Mouse (Mus musculus) CH12.LX (cell line): Measurements from ENCODE around the gene Ehd1. TPM values are rescaled to one million over a fixed set of nuclear protein-coding genes. Genes with fewer than 3 reads are reported as not detected.

Experiments used
- DNase-seq: peaks from one replicate; pipeline ENCODE4 v3.0.0-alpha.2; 2013; ENCODE audit errors: extremely low read depth
- H3K27ac ChIP-seq: 2 replicates; pipeline ENCODE4 v1.5.1; 2012; ENCODE audit warnings: low read depth, mild to moderate bottlenecking, control low read depth, moderate library complexity; ENCODE audit not compliant: insufficient read depth
- H3K27me3 ChIP-seq: replicated peaks from 2 replicates; pipeline ENCODE3; 2012; ENCODE audit warnings: inconsistent platforms
- H3K36me3 ChIP-seq, 2 experiments: replicated peaks in 1 of 2; 2 replicates each; pipeline versions ENCODE3 to v1.6.1; 2012; ENCODE audit warnings: inconsistent platforms in 1 of 2, low read length in 1 of 2, mild to moderate bottlenecking in 1 of 2, mixed read lengths in 1 of 2, moderate library complexity in 1 of 2; ENCODE audit not compliant: control insufficient read depth in 1 of 2, insufficient read depth in 1 of 2
- H3K4me1 ChIP-seq, 2 experiments: 2 replicates each; pipeline ENCODE4 v1.6.1; 2012; ENCODE audit warnings: inconsistent platforms in 1 of 2, moderate library complexity in 1 of 2; ENCODE audit not compliant: insufficient read depth in 2 of 2, control insufficient read depth in 1 of 2
- H3K4me2 ChIP-seq: 2 replicates; pipeline ENCODE4 v1.6.1; 2012; ENCODE audit warnings: low read depth, mild to moderate bottlenecking, control low read depth; ENCODE audit not compliant: poor library complexity, insufficient read depth, severe bottlenecking
- H3K4me3 ChIP-seq, 3 experiments: fragments of 150-350 bp in 1 of 3; sonication (generic) in 1 of 3; replicated peaks in 1 of 3; 2 replicates each; pipeline versions ENCODE3 to v1.5.1; 2011 to 2012; ENCODE audit warnings: low read depth in 2 of 3, low read length in 2 of 3, mild to moderate bottlenecking in 2 of 3, moderate library complexity in 2 of 3, control low read depth in 1 of 3, improper control_type of control experiment in 1 of 3, inconsistent platforms in 1 of 3, mixed read lengths in 1 of 3; ENCODE audit not compliant: poor library complexity in 1 of 3
- H3K79me2 ChIP-seq: replicated peaks from 2 replicates; pipeline ENCODE4 v1.6.1; 2012; ENCODE audit warnings: mild to moderate bottlenecking, moderate library complexity; ENCODE audit not compliant: control insufficient read depth, poor library complexity, insufficient read depth, severe bottlenecking; ENCODE audit errors: extremely low read depth
- H3K9ac ChIP-seq: 2 replicates; pipeline ENCODE4 v1.6.1; 2012; ENCODE audit warnings: low read depth, mild to moderate bottlenecking, control low read depth, moderate library complexity; ENCODE audit not compliant: insufficient read depth
- H3K9me3 ChIP-seq: replicated peaks from 2 replicates; pipeline ENCODE3; 2012; ENCODE audit warnings: low read length, inconsistent platforms, mixed read lengths
- BHLHE40 ChIP-seq: IDR thresholded peaks from 2 replicates; pipeline ENCODE4 v1.6.1; 2011; ENCODE audit warnings: mild to moderate bottlenecking, low read depth, low read length, improper control_type of control experiment
- CHD1 ChIP-seq: IDR thresholded peaks from 2 replicates; pipeline ENCODE4 v1.6.1; 2012; ENCODE audit warnings: low read depth, low read length, improper control_type of control experiment, inconsistent platforms
- CHD2 ChIP-seq: IDR thresholded peaks from 2 replicates; pipeline ENCODE4 v1.6.1; 2011; ENCODE audit warnings: low read length, improper control_type of control experiment
- E2F4 ChIP-seq: IDR thresholded peaks from 2 replicates; pipeline ENCODE4 v1.6.1; 2011; ENCODE audit warnings: low read depth, low read length, improper control_type of control experiment; ENCODE audit not compliant: insufficient replicate concordance
- ELF1 ChIP-seq: IDR thresholded peaks from 2 replicates; pipeline ENCODE4 v1.6.1; 2014; ENCODE audit warnings: low read depth, mild to moderate bottlenecking, inconsistent platforms, low read length, improper control_type of control experiment
- EP300 ChIP-seq: IDR thresholded peaks from 2 replicates; pipeline ENCODE4 v1.6.1; 2011; ENCODE audit warnings: low read length, improper control_type of control experiment
- HCFC1 ChIP-seq: IDR thresholded peaks from 2 replicates; pipeline ENCODE4 v1.6.1; 2012; ENCODE audit warnings: low read depth, mild to moderate bottlenecking, inconsistent platforms, low read length, improper control_type of control experiment
- IRF4 ChIP-seq: IDR thresholded peaks from 2 replicates; pipeline ENCODE4 v1.6.1; 2014; ENCODE audit warnings: low read depth, mild to moderate bottlenecking, inconsistent platforms, low read length, improper control_type of control experiment
- JUN ChIP-seq: IDR thresholded peaks from 2 replicates; pipeline ENCODE4 v1.6.1; 2011; ENCODE audit warnings: low read depth, mild to moderate bottlenecking, low read length, improper control_type of control experiment, moderate library complexity; ENCODE audit not compliant: insufficient read depth
- JUND ChIP-seq: conservative IDR thresholded peaks from 2 replicates; pipeline ENCODE4 v1.6.1; 2011; ENCODE audit warnings: low read depth, low read length, improper control_type of control experiment
- KAT2A ChIP-seq: IDR thresholded peaks from 2 replicates; pipeline ENCODE4 v1.6.1; 2012; ENCODE audit warnings: low read length, improper control_type of control experiment, inconsistent platforms; ENCODE audit not compliant: insufficient replicate concordance
- MAFK ChIP-seq: IDR thresholded peaks from 2 replicates; pipeline ENCODE4 v1.6.1; 2011; ENCODE audit warnings: low read length, improper control_type of control experiment; ENCODE audit not compliant: insufficient replicate concordance
- MAX ChIP-seq: IDR thresholded peaks from 2 replicates; pipeline ENCODE4 v1.6.1; 2011; ENCODE audit warnings: low read length, improper control_type of control experiment
- MAZ ChIP-seq: IDR thresholded peaks from 2 replicates; pipeline ENCODE4 v1.6.1; 2012; ENCODE audit warnings: low read depth, mild to moderate bottlenecking, inconsistent platforms, low read length, improper control_type of control experiment, moderate library complexity
- MEF2A ChIP-seq: IDR thresholded peaks from 2 replicates; pipeline ENCODE4 v1.6.1; 2014; ENCODE audit warnings: low read depth, mild to moderate bottlenecking, inconsistent platforms, low read length, improper control_type of control experiment, borderline replicate concordance
- MYC ChIP-seq: IDR thresholded peaks from 2 replicates; pipeline ENCODE4 v1.6.1; 2011; ENCODE audit warnings: low read depth, mild to moderate bottlenecking, improper control_type of control experiment, low read length
- NELFE ChIP-seq: IDR thresholded peaks from 2 replicates; pipeline ENCODE4 v1.6.1; 2011; ENCODE audit warnings: low read depth, low read length, improper control_type of control experiment
- PAX5 ChIP-seq: IDR thresholded peaks from 2 replicates; pipeline ENCODE4 v1.6.1; 2012; ENCODE audit warnings: low read length, inconsistent platforms, mixed read lengths
- POLR2A ChIP-seq: IDR thresholded peaks from 2 replicates; pipeline ENCODE4 v1.6.1; 2011; ENCODE audit warnings: low read depth, mild to moderate bottlenecking, improper control_type of control experiment, low read length
- RCOR1 ChIP-seq: conservative IDR thresholded peaks from 2 replicates; pipeline ENCODE4 v1.6.1; 2012; ENCODE audit warnings: low read depth, mild to moderate bottlenecking, inconsistent platforms, low read length, improper control_type of control experiment
- SIN3A ChIP-seq: IDR thresholded peaks from 2 replicates; pipeline ENCODE4 v1.6.1; 2012; ENCODE audit warnings: low read length, improper control_type of control experiment, inconsistent platforms
- SMC3 ChIP-seq: IDR thresholded peaks from 2 replicates; pipeline ENCODE4 v1.6.1; 2011; ENCODE audit warnings: low read depth, low read length, improper control_type of control experiment
- TCF12 ChIP-seq: IDR thresholded peaks from 2 replicates; pipeline ENCODE4 v1.6.1; 2014; ENCODE audit warnings: low read depth, mild to moderate bottlenecking, inconsistent platforms, low read length, improper control_type of control experiment
- UBTF ChIP-seq: IDR thresholded peaks from 2 replicates; pipeline ENCODE4 v1.6.1; 2012; ENCODE audit warnings: low read depth, mild to moderate bottlenecking, inconsistent platforms, low read length, improper control_type of control experiment, moderate library complexity
- USF2 ChIP-seq: conservative IDR thresholded peaks from 2 replicates; pipeline ENCODE4 v1.6.1; 2011; ENCODE audit warnings: low read depth, low read length, improper control_type of control experiment
- ZC3H11A ChIP-seq: IDR thresholded peaks from 2 replicates; pipeline ENCODE4 v1.6.1; 2012; ENCODE audit warnings: low read depth, mild to moderate bottlenecking, inconsistent platforms, low read length, improper control_type of control experiment
- ZKSCAN1 ChIP-seq: IDR thresholded peaks from 2 replicates; pipeline ENCODE4 v1.6.1; 2012; ENCODE audit warnings: low read depth, inconsistent platforms, low read length, improper control_type of control experiment, borderline replicate concordance
- ZNF384 ChIP-seq: IDR thresholded peaks from 2 replicates; pipeline ENCODE4 v1.6.1; 2012; ENCODE audit warnings: low read depth, low read length, improper control_type of control experiment, inconsistent platforms
- dilution Hi-C: fragments of 300-500 bp; cut with MboI; formaldehyde crosslinking; loops from 2 replicates; pipeline ENCODE4 v1.14.3; 2020; ENCODE audit warnings: low sequenced_read_pairs; ENCODE audit not compliant: extremely low pct_unique_long_range_greater_than_20kb, extremely low pct_ligation_motif_present
- in situ Hi-C: fragments of 300-500 bp; cut with MboI; formaldehyde crosslinking; loops from 3 replicates; pipeline ENCODE4 v1.14.3; 2019; ENCODE audit warnings: low sequenced_read_pairs, low pct_ligation_motif_present, low pct_unique_long_range_greater_than_20kb, mixed read lengths
- polyA plus RNA-seq: library from polyadenylated mRNA; unstranded; fragments of >175 nt; gene quantifications from 2 replicates; pipeline ENCODE4 v1.2.1, GENCODE M21; 2012; ENCODE audit warnings: low read depth; ENCODE audit not compliant: insufficient read length
- total RNA-seq, 2 experiments: library from RNA; depleted of rRNA; stranded (reverse); fragments of 300-350 nt in 1 of 2; fragments of >200 nt in 1 of 2; gene quantifications; 2 replicates each; pipeline ENCODE4 v1.2.3; 2012 to 2014

Ehd1 gene
- total and polyA plus RNA-seq, 3 experiments = 131 to 400 (median 245) TPM

- peaks cover 20% of the 10 kb centered on the region for H3K79me2 ChIP-seq
- no peaks in the 10 kb centered on the region for H3K9me3 ChIP-seq
- H3K4me3 ChIP-seq = peak overlapping the region; percentile 78 to 87 (median 79)
- H3K4me2 ChIP-seq = peak overlapping the region; percentile 67
- H3K36me3 ChIP-seq = peaks cover 22 to 26% of the 10 kb centered on the region in 2 experiments
- in situ Hi-C loops = no loop called here
- no peak for DNase-seq
- dilution Hi-C loops = no loop called here
- TF ChIP-seq CHD1 (0 out of 2 replicates have a peak, but pooled peaks have one; percentile 44), MAZ (no peak), MAX (0 out of 2 replicates have a peak, but pooled peaks have one; percentile 37), IRF4 (peak; percentile 67)
- peaks cover 30 to 61% of the 10 kb centered on the region in 2 experiments for H3K4me1 ChIP-seq
- H3K27ac ChIP-seq = peak overlapping the region; percentile 40; the same call in 1 of the 2 replicates
- no peaks in the 10 kb centered on the region for H3K27me3 ChIP-seq
- H3K9ac ChIP-seq = peak overlapping the region; percentile 76
Measured at GRCm38 (mm10) chr19:6333761-6334595, 57.5 kb downstream of the Ehd1 start.

- Histone ChIP-seq H3K27me3 (no peaks in the 10 kb centered on the region), H3K4me3 (peak within 1 kb of the TSS; percentile 78 to 87 (median 79)), H3K79me2 (peaks cover 22% of the 10 kb centered on the region), H3K9ac (peak within 1 kb of the TSS; percentile 76), H3K9me3 (no peaks in the 10 kb centered on the region), H3K36me3 (peaks cover 27 to 32% of the 10 kb centered on the region in 2 experiments), H3K4me1 (peaks cover 35 to 68% of the 10 kb centered on the region in 2 experiments), H3K4me2 (peak within 1 kb of the TSS; percentile 85), H3K27ac (peak within 1 kb of the TSS; percentile 40; the same call in 1 of the 2 replicates)
- dilution Hi-C loops (no loop called here), in situ Hi-C loops (no loop called here)
- peak; percentile 96 for DNase-seq
- TF ChIP-seq NELFE = peak; percentile 68
- no peak for TF ChIP-seq ZKSCAN1
- TF ChIP-seq KAT2A = peak; percentile 93; the same call in 1 of the 2 replicates
- peak; percentile 67 for TF ChIP-seq POLR2A
- no peak for TF ChIP-seq BHLHE40
- TF ChIP-seq USF2 = no peak
- no peak for TF ChIP-seq JUND
- TF ChIP-seq SMC3 = no peak
- peak; percentile 73 for TF ChIP-seq ELF1
- 0 out of 2 replicates have a peak, but pooled peaks have one; percentile 72 for TF ChIP-seq SIN3A
- no peak for TF ChIP-seq ZC3H11A
- no peak for TF ChIP-seq PAX5
- TF ChIP-seq HCFC1 = peak; percentile 97
- no peak for TF ChIP-seq MAX
- no peak for TF ChIP-seq RCOR1
- TF ChIP-seq MEF2A = peak; percentile 61; the same call in 1 of the 2 replicates
- peak; percentile 84; the same call in 1 of the 2 replicates for TF ChIP-seq E2F4
- TF ChIP-seq UBTF = no peak
- no peak for TF ChIP-seq EP300
- peak; percentile 16; the same call in 1 of the 2 replicates for TF ChIP-seq CHD1
- TF ChIP-seq MAFK = no peak
- TF ChIP-seq IRF4 = no peak
- TF ChIP-seq JUN = no peak
- peak; percentile 79; the same call in 1 of the 2 replicates for TF ChIP-seq MAZ
- TF ChIP-seq MYC = no peak; the same call in 1 of the 2 replicates
- TF ChIP-seq CHD2 = peak; percentile 43; the same call in 1 of the 2 replicates
- no peak for TF ChIP-seq ZNF384
- TF ChIP-seq TCF12 = peak; percentile 56; the same call in 1 of the 2 replicates
Measured at GRCm38 (mm10) chr19:6334673-6335457, 58.3 kb downstream of the Ehd1 start, which contains the start of gene Men1. TSS of gene Men1 (plus strand) at chr19:6334979.
